Mouse (Mus musculus) stomach, postnatal 0 days (tissue): ENCODE results near the gene Bcl3. TPM values are rescaled to one million over a fixed set of nuclear protein-coding genes. Genes with fewer than 3 reads are reported as not detected.

Source experiments
- ATAC-seq: fragments of 200-750 bp; cut with Nextera tagmentation; 2 replicates; pipeline ENCODE4 v1.8.0; 2017; ENCODE audit not compliant: low FRiP score, low TSS enrichment
- DNase-seq: peaks from one replicate; pipeline ENCODE4 v3.0.0-alpha.2; 2016; ENCODE audit warnings: low spot score
- H3K27ac ChIP-seq: fragments of 300-500 bp; sonication (generic); replicated peaks from 2 replicates; pipeline ENCODE4 v1.5.1; 2014; ENCODE audit warnings: mild to moderate bottlenecking, control low read depth
- H3K27me3 ChIP-seq: fragments of 300-500 bp; sonication (generic); 2 replicates; pipeline ENCODE4 v1.6.1; 2014; ENCODE audit warnings: low read length; ENCODE audit not compliant: control insufficient read depth, insufficient read depth
- H3K36me3 ChIP-seq: fragments of 300-500 bp; sonication (generic); 2 replicates; pipeline ENCODE4 v1.6.1; 2014; ENCODE audit warnings: low read length, mixed read lengths; ENCODE audit not compliant: control insufficient read depth, insufficient read depth
- H3K4me1 ChIP-seq: fragments of 300-500 bp; sonication (generic); replicated peaks from 2 replicates; pipeline ENCODE4 v1.6.1; 2014; ENCODE audit warnings: antibody characterized with exemption; ENCODE audit not compliant: control insufficient read depth, insufficient read depth
- H3K4me2 ChIP-seq: fragments of 300-500 bp; sonication (generic); replicated peaks from 2 replicates; pipeline ENCODE4 v1.6.1; 2014; ENCODE audit warnings: low read depth, mild to moderate bottlenecking, control low read depth, moderate library complexity
- H3K4me3 ChIP-seq: fragments of 300-500 bp; sonication (generic); 2 replicates; pipeline ENCODE4 v1.5.1; 2014; ENCODE audit warnings: low read depth, low read length, control low read depth
- H3K9ac ChIP-seq: fragments of 300-500 bp; sonication (generic); 2 replicates; pipeline ENCODE4 v1.6.1; 2014; ENCODE audit warnings: mild to moderate bottlenecking, low read length, control low read depth, mixed read lengths
- H3K9me3 ChIP-seq: fragments of 300-500 bp; sonication (generic); 2 replicates; pipeline ENCODE4 v1.6.1; 2016; ENCODE audit warnings: low read length; ENCODE audit not compliant: control insufficient read depth
- CTCF ChIP-seq: IDR thresholded peaks from 2 replicates; pipeline ENCODE4 v1.5.1; 2016; ENCODE audit warnings: antibody characterized with exemption, low read depth, mild to moderate bottlenecking, moderate library complexity
- EP300 ChIP-seq: optimal IDR thresholded peaks from 2 replicates; pipeline ENCODE3; 2016; ENCODE audit warnings: antibody characterized with exemption
- WGBS: fragments of 180-500 bp; shearing (Covaris S2); extraction: QIAGEN DNeasy Blood & Tissue Kit; methylation state at CpG from one replicate; pipeline ENCODE4 v1.1.7; 2014; 5-methylcytosine and 5-hydroxymethylcytosine counted together
- polyA plus RNA-seq: library from polyadenylated mRNA; unstranded; fragments of >200 nt; fragmentation: Nextera tagmentation; extraction: Ambion mirVana; gene quantifications from 2 replicates; pipeline ENCODE4 v1.2.1, GENCODE M21; 2015

The Bcl3 gene
- polyA plus RNA-seq, 1 experiment from 2014 or later = 9.1 TPM

- peak overlapping the region; percentile 30 for H3K27ac ChIP-seq
- no peaks in the 10 kb centered on the region for H3K36me3 ChIP-seq
- H3K4me1 ChIP-seq = 0 out of 2 replicates have a peak, but pooled peaks cover 2% of the 10 kb centered on the region
- peak overlapping the region; percentile 59 for H3K4me3 ChIP-seq
- WGBS = 15% methylated on average over 4 of the region's 4 CpGs
- H3K9me3 ChIP-seq = no peaks in the 10 kb centered on the region
- peak overlapping the region; percentile 87 for H3K4me2 ChIP-seq
- TF ChIP-seq EP300 (no peak), CTCF (no peak)
- H3K27me3 ChIP-seq = no peaks in the 10 kb centered on the region
- 0 out of 2 replicates have a peak, but pooled peaks have one; percentile 27 for ATAC-seq
- DNase-seq = peak; percentile 34
- peak overlapping the region; percentile 73 for H3K9ac ChIP-seq
These were observed 53.6 kb downstream of the Bcl3 start for GRCm38 (mm10) chr7:19769001-19769400.

DNA sequence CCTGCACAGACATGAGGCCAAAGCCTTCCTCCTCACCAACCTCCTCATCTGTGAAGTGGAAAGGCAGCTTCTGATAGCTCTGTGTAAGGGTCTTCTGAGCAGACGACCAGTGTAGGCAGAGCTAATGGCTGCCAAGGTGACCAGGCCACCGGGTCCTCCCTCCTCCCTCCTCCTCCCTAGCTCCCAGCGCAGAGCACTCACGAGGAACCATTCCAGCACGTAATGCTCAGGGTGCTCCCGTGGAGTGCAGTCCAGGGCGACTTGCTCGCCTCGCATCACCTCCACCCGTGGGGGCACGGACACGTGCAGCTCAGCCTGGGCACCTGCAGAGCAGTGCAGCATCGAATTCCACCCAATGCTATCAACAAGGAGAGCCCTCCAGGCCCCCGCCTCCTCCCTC is 54.3 kb downstream of the Bcl3 start:
- Histone ChIP-seq H3K9me3 (no peaks in the 10 kb centered on the region), H3K36me3 (no peaks in the 10 kb centered on the region), H3K4me3 (peak overlapping the region; percentile 59; the same call in 1 of the 2 replicates), H3K4me1 (0 out of 2 replicates have a peak, but pooled peaks cover 2% of the 10 kb centered on the region), H3K27me3 (no peaks in the 10 kb centered on the region), H3K27ac (no peak overlapping the region; the same call in 1 of the 2 replicates), H3K9ac (0 out of 2 replicates have a peak overlapping the region, but pooled peaks have one; percentile 1), H3K4me2 (peak overlapping the region; percentile 87; the same call in 1 of the 2 replicates)
- 59% methylated on average over 14 of the region's 14 CpGs for WGBS
- TF ChIP-seq EP300 = no peak
- no peak for TF ChIP-seq CTCF
- ATAC-seq = no peak
- DNase-seq = no peak

GRCm38 (mm10) chr7:19764581-19764980 is 58.0 kb downstream of the Bcl3 start:
- no peak overlapping the region for H3K27ac ChIP-seq
- ATAC-seq = no peak
- WGBS = 83% methylated on average over 8 of the region's 9 CpGs
- DNase-seq = no peak
- no peaks in the 10 kb centered on the region for H3K9me3 ChIP-seq
- H3K9ac ChIP-seq = no peak overlapping the region
- H3K27me3 ChIP-seq = no peaks in the 10 kb centered on the region
- H3K4me1 ChIP-seq = 0 out of 2 replicates have a peak, but pooled peaks cover 2% of the 10 kb centered on the region
- 0 out of 2 replicates have a peak, but pooled peaks cover 4% of the 10 kb centered on the region for H3K36me3 ChIP-seq
- no peak overlapping the region for H3K4me2 ChIP-seq
- no peak for TF ChIP-seq CTCF
- no peak for TF ChIP-seq EP300
- H3K4me3 ChIP-seq = no peak overlapping the region

- Histone ChIP-seq H3K36me3 (0 out of 2 replicates have a peak, but pooled peaks cover 4% of the 10 kb centered on the region), H3K9ac (no peak overlapping the region), H3K4me1 (0 out of 2 replicates have a peak, but pooled peaks cover 2% of the 10 kb centered on the region), H3K4me2 (no peak overlapping the region), H3K27me3 (no peaks in the 10 kb centered on the region), H3K4me3 (no peak overlapping the region), H3K9me3 (no peaks in the 10 kb centered on the region), H3K27ac (no peak overlapping the region)
- ATAC-seq (no peak), DNase-seq (no peak)
- WGBS = 57% methylated on average over 13 of the region's 13 CpGs
- no peak for TF ChIP-seq EP300
- TF ChIP-seq CTCF = no peak
These were observed 58.6 kb downstream of the Bcl3 start for GRCm38 (mm10) chr7:19763829-19764477.

- Histone ChIP-seq H3K4me1 (no peaks in the 10 kb centered on the region), H3K36me3 (peaks cover 8% of the 10 kb centered on the region; the same call in 1 of the 2 replicates), H3K9ac (no peak overlapping the region; the same call in 1 of the 2 replicates), H3K4me3 (no peak overlapping the region), H3K27ac (no peak overlapping the region), H3K9me3 (no peaks in the 10 kb centered on the region), H3K4me2 (no peak overlapping the region), H3K27me3 (no peaks in the 10 kb centered on the region)
- no peak for TF ChIP-seq EP300
- TF ChIP-seq CTCF = no peak
- ATAC-seq = no peak
- no peak for DNase-seq
- WGBS = 61% methylated on average over 11 of the region's 11 CpGs
These were observed 60.3 kb downstream of the Bcl3 start for GRCm38 (mm10) chr7:19762283-19762682.

DNA sequence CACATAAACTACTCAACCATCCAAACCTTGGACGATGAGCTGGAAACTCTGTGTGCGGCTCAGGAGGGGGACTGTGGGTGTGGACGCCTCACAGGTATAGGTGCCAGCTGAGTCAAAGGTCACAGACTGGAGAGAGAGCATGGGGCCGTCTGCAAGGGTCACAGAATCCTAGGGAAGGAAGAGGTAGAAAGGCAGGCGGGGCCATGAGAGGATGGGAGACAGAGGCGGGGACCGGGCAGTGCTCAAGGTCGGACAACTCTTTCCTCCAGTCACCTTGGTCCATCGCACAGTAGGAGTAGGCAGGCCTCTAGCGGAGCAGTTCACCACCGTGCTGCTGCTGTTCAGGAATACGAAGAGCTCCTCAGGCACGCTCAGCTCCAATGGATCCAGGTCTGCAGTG is 62.5 kb downstream of the Bcl3 start:
- Histone ChIP-seq H3K4me3 (no peak overlapping the region), H3K4me2 (no peak overlapping the region), H3K27ac (no peak overlapping the region), H3K9me3 (no peaks in the 10 kb centered on the region), H3K9ac (no peak overlapping the region), H3K27me3 (no peaks in the 10 kb centered on the region), H3K36me3 (peaks cover 8% of the 10 kb centered on the region; the same call in 1 of the 2 replicates), H3K4me1 (no peaks in the 10 kb centered on the region)
- no peak for TF ChIP-seq CTCF
- no peak for TF ChIP-seq EP300
- ATAC-seq (no peak), DNase-seq (no peak)
- WGBS = 78% methylated on average over 13 of the region's 13 CpGs
